Mouse (Mus musculus): ENCODE data around the gene Tex36. TPM values are rescaled to one million over a fixed set of nuclear protein-coding genes. Genes with fewer than 3 reads are reported as not detected.

Tex36 gene
- total RNA-seq, 4 experiments from 2014 or later, result not detected

DNA sequence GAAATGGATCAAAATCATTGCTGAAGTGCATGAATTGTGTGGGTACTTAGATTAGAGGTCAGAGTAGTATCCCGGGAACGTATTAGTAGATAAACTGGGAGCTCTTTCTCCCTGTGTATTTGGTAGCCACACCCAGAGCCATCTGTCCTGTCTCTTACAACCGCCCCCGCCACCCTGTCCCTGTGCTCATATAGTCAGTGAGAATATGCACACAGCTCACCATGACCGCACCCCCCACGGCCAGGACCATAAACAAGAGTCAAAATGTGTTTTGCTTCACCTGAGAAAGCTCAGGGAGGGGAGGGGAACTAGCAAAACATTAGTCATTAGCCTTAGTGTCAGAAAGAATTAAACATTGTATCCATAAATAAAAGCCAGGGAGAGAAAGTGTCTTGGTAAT is 18.7 kb downstream of the Tex36 start:
- no peak for DNase-seq

GRCm38 (mm10) chr7:133580296-133580640 is 21.7 kb downstream of the Tex36 start:
- DNase-seq, result no peak

- DNase-seq, result peak; percentile 12
Observed at GRCm38 (mm10) chr7:133579491-133580295, 22.3 kb downstream of the Tex36 start.

DNA sequence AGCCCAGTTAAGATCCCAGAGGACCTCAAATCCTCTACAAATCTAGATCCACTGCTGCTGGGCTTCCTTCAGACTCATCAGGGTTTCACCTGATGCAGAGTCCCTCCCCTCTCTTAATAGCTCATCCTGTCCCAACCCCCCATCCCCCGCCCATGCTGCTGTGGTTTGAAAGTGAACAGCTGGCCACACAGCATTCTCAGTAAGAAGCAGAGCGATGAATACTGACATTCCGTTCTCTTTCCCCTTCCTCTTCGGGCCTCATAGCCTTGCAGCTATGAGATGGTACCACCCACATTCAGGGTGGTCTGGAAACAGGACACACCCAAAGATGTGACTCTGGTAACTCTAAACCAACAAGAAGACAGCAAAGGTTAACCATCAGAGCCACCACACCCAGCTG is 25.1 kb downstream of the Tex36 start:
- DNase-seq, result no peak

DNA sequence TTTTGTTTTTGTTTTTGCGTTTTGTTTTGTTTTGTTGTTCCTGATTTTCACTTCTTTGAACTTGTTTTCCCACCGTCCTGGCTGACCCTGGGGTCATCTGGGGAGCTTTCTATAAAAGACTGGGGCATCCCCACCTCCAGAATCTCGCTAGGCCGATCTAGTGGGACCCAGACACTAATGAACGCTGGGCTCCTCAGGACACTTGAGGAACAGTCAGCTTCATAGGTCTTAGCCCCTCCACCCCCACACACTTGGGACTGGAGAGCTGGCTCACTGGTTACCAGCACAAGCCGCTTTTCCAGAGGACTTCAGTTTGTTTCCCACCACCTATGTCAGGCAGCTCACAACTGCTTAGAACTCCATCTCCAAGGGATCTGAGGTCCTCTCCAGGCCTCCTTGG is 25.7 kb downstream of the Tex36 start:
- DNase-seq, result no peak

DNA sequence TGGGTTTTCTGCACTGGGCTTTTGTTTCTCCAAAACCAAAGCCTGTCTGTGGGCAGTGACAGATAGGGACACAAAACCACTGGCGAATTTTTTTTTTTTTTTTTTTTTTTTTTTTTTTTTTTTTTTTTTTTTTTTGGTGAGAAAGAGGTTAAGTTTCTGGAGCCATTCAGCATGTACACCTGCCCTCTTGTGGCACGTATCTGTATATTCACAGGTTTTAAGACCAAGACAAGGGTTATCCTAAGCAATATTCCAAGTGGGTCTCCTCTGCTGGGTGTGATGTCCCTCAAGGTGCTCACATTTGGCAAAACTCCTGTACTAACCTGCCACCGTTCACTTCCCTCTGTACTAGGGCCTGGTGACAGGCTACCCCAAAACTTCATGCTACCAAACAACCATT is 30.0 kb downstream of the Tex36 start:
- no peak for DNase-seq

- no peak for DNase-seq
Observed at GRCm38 (mm10) chr7:133569194-133569880, 32.6 kb downstream of the Tex36 start.

DNA sequence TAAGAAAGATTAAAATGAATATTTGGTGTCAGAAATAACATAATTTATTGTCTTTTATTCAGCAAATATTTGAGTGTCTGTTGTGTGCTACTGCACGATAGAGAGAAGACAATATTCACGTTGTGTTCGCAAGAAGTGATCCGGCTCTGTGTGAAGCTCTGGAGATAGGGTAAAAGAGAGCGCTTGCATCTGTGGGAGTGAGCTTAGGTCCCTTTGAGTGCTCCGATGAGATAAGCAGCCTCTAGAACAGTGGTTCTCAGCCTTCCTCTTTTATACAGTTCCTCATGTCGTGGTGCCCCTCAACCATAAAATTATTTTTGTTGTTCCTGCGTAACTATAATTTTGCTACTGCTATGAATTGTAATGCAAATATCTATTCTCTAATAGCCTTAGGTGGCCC is 37.4 kb downstream of the Tex36 start:
- DNase-seq, result no peak

DNA sequence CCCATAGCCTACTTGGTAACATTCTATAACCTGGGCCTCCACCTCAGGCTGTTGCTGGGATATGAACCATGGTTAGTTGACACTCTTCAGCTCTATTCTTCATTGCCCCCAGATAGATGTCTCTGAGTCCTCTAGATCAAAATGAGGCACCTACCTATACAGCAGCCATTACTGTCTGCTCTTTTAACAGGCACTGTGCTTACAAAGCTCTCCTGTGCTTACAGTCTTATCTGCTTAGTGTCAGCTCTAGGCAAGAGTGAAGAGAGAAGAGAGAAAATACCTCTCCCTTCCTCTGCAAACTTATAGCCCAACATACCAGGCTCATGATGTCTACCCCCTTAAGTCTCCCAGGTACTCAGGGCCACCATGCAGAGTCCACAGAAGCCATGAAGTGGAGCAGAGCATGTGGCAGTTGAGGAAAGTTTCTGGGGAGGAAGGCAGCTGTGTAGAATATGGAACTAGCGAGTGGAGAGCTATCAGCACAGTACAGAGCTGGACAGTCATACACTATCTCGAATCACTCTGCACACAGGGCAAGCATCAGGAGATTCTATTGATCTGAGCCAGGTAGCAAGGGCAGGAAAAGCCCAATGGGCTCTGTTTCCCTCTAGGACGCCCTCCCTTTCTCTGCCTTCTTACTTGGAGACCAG is 38.7 kb downstream of the Tex36 start:
- no peak for DNase-seq

- DNase-seq, result no peak
Observed at GRCm38 (mm10) chr7:133555786-133556492, 46.0 kb downstream of the Tex36 start.

GRCm38 (mm10) chr7:133552306-133552991 is 49.5 kb downstream of the Tex36 start:
- DNase-seq, result no peak

DNA sequence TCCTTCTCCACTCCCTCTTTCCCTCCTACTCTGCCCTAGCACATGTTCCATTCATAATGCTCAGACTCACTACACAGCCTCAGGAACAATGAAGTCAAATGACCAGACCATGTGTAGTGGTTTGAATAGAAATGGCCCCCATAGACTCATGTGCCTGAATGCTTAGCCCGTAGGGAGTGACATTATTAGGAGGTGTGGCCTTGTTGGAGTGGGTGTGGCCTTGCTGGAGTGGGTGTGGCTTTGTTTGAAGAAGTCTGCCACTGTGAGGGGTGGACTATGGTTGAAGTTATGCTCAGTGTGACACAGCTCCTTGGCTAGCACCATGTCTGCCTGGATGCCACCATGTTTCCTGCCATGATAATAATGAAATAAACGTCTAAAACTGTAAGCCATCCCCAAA is 51.0 kb downstream of the Tex36 start:
- no peak for DNase-seq

- DNase-seq, result no peak
Observed at GRCm38 (mm10) chr7:133548434-133548833, 53.5 kb downstream of the Tex36 start.

DNA sequence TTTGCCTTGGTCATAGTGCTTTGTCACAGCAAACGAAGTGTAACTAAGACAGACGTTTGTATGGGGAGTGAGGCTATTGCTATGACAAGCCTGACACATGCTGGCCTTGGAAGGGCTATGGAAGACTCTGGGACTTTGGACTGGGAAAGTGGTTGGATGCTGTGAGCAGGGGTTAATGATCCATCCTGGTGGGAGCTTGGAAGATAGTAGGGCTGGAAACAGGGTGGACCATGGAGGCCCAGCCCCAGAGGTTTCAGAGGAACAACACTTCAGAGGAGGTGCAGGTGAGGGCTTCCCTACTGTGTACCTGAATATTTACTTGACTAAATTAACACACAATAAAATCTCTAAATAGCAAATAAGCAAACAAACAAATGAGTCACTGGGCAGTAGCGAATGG is 56.3 kb downstream of the Tex36 start:
- no peak for DNase-seq

GRCm38 (mm10) chr7:133544966-133545365 is 57.0 kb downstream of the Tex36 start:
- no peak for DNase-seq

DNA sequence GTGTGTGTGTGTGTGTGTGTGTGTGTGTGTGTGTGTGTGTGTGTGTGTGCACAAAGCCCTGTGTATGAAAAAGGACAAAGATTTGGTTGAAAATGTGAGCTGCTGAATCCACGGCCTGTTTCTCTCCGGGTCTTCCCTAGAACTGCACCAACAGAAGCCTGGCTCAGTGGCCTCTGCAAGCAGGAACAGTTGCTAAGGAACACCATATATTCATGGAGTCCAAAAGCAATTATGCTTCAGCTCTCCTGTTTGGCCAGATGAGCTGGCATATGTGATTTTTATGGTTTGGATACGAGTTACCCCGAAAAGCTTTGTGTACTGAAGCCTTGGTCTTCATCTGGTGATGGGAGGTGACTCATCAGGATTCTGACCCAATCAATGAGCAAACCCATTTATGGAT is 58.8 kb downstream of the Tex36 start:
- DNase-seq, result no peak

GRCm38 (mm10) chr7:133537366-133537765 is 64.6 kb downstream of the Tex36 start:
- DNase-seq, result no peak

Other genes with a start within 250 kb of the Tex36 start
- gene Edrf1, start 35.4 kb upstream of the Tex36 start, total RNA-seq (2022), result 10 to 100 TPM; 17.2 to 27.1 (median 19.8) TPM
- gene Mmp21, start 77.9 kb upstream of the Tex36 start, total RNA-seq (2022), result not detected
- gene Bccip, start 107.2 kb upstream of the Tex36 start, total RNA-seq (2022), result 10 to 100 TPM; 52.5 to 78.0 (median 65.2) TPM
- 10 to 100 TPM; 14.2 to 21.1 (median 16.7) TPM for gene Uros, start 107.9 kb upstream of the Tex36 start, total RNA-seq (2022)
- 1 to 10 TPM in 1 of 4 experiments, under 1 TPM in 2, not detected in 1; 0.20 to 1.0 (median 0.42) TPM for gene Fank1, start 174.7 kb upstream of the Tex36 start, total RNA-seq (2022)
- 10 to 100 TPM; 57.3 to 62.8 (median 61.1) TPM for gene Dhx32, start 180.6 kb upstream of the Tex36 start, total RNA-seq (2022)

Data from adrenal gland, adult 8-10 months (tissue).